Comparison of ENCODE assay signal across 15 mouse cellular contexts in genomic region chr9:31844614-31845013, GRCm38 (mm10).
"Had no signal": no experiment of that assay in that cellular context is flagged by ENCODE, and none has a peak within 500 bp of the region (broad histone marks: within the 10 kb centered on the region; RNA-seq: fewer than 3 reads in every experiment).

No protein-coding gene starts in this region.

- ATAC-seq: hindbrain, postnatal 0 days; liver, embryonic 12.5 days; midbrain, embryonic 15.5 days had no signal

- DNase-seq: kidney, adult 11 months; kidney, adult 9 months; kidney, postnatal 4 days; lung, embryonic 14.5 days; lung, postnatal 10 days; lung, postnatal 4 days had no signal

- H3K9ac ChIP-seq: limb, embryonic 15.5 days; liver, embryonic 12.5 days; lung, embryonic 14.5 days; midbrain, embryonic 15.5 days; neural tube, embryonic 12.5 days had no signal

- H3K36me3 ChIP-seq: limb, embryonic 15.5 days; liver, embryonic 12.5 days; midbrain, embryonic 10.5 days; midbrain, embryonic 15.5 days; neural tube, embryonic 12.5 days had no signal

- H3K27ac ChIP-seq: hindbrain, postnatal 0 days; kidney, postnatal 0 days; layer of hippocampus, adult 2 months; left cerebral cortex, adult 2 months; limb, embryonic 15.5 days; liver, embryonic 12.5 days; midbrain, embryonic 10.5 days; midbrain, embryonic 15.5 days; neural tube, embryonic 12.5 days had no signal

- H3K4me1 ChIP-seq: limb, embryonic 15.5 days; liver, embryonic 12.5 days; midbrain, embryonic 15.5 days had no signal

- H3K27me3 ChIP-seq: limb, embryonic 15.5 days; liver, embryonic 12.5 days; midbrain, embryonic 15.5 days; neural tube, embryonic 12.5 days had no signal

- H3K4me2 ChIP-seq: limb, embryonic 15.5 days; liver, embryonic 12.5 days; lung, embryonic 14.5 days; midbrain, embryonic 15.5 days; neural tube, embryonic 12.5 days had no signal

- H3K9me3 ChIP-seq: limb, embryonic 15.5 days; liver, embryonic 12.5 days; midbrain, embryonic 10.5 days; midbrain, embryonic 15.5 days; neural tube, embryonic 12.5 days had no signal

- H3K4me3 ChIP-seq: layer of hippocampus, adult 2 months; left cerebral cortex, adult 2 months; limb, embryonic 15.5 days; liver, embryonic 12.5 days; midbrain, embryonic 10.5 days; midbrain, embryonic 15.5 days; neural tube, embryonic 12.5 days had no signal
